Mouse (Mus musculus) spleen, adult 2 months (tissue): Measurements from ENCODE around the gene Gm11111. TPM values are rescaled to one million over a fixed set of nuclear protein-coding genes. Genes with fewer than 3 reads are reported as not detected.

ENCODE experiments used
- DNase-seq, 2 experiments: peaks; one replicate each; pipeline versions ENCODE4 v3.0.0 to v3.0.0-alpha.2; 2012 to 2021; ENCODE audit warnings: low spot score in 2 of 2, low read depth in 1 of 2
- H3K27ac ChIP-seq: fragments of 200-500 bp; 2 replicates; pipeline ENCODE4 v1.5.1; 2012; ENCODE audit warnings: low read length, inconsistent platforms; ENCODE audit not compliant: insufficient read depth
- H3K27me3 ChIP-seq: fragments of 200-500 bp; 2 replicates; pipeline ENCODE4 v1.6.1; 2012; ENCODE audit warnings: mild to moderate bottlenecking, moderate library complexity, low read length, inconsistent platforms; ENCODE audit not compliant: control insufficient read depth, insufficient read depth
- H3K36me3 ChIP-seq: fragments of 200-500 bp; 2 replicates; pipeline ENCODE4 v1.6.1; 2012; ENCODE audit warnings: mild to moderate bottlenecking, low read length, inconsistent platforms; ENCODE audit not compliant: control insufficient read depth, insufficient read depth
- H3K4me1 ChIP-seq: fragments of 200-500 bp; 2 replicates; pipeline ENCODE4 v1.6.1; 2011; ENCODE audit warnings: inconsistent platforms; ENCODE audit not compliant: control insufficient read depth, insufficient read depth, insufficient read length
- H3K4me3 ChIP-seq: fragments of 200-500 bp; 2 replicates; pipeline ENCODE4 v1.5.1; 2011; ENCODE audit warnings: mild to moderate bottlenecking, inconsistent platforms; ENCODE audit not compliant: insufficient read depth, insufficient read length; ENCODE audit errors: extremely low read depth
- CTCF ChIP-seq: fragments of 200-500 bp; IDR thresholded peaks from 2 replicates; pipeline ENCODE4 v1.5.1; 2011; ENCODE audit warnings: mild to moderate bottlenecking, inconsistent platforms; ENCODE audit not compliant: insufficient read depth, insufficient read length, insufficient replicate concordance; ENCODE audit errors: extremely low read depth
- POLR2A ChIP-seq: fragments of 200-500 bp; IDR thresholded peaks from 2 replicates; pipeline ENCODE4 v1.6.1; 2011; ENCODE audit warnings: low read depth, low read length, inconsistent platforms
- WGBS: fragments of 180-500 bp; shearing (Covaris S2); methylation state at CpG from one replicate; pipeline ENCODE4 v1.1.7; 2018; 5-methylcytosine and 5-hydroxymethylcytosine counted together
- polyA plus RNA-seq: library from polyadenylated mRNA; depleted of rRNA; stranded (reverse); fragments of >200 nt; gene quantifications from 2 replicates; pipeline ENCODE4 v1.2.3, GENCODE M21; 2012

Gm11111 gene
- polyA plus RNA-seq, 1 experiment: not detected

- DNase-seq: no peak
- TF ChIP-seq POLR2A: no peak
- no peak for TF ChIP-seq CTCF
- H3K4me1 ChIP-seq: no peaks in the 10 kb centered on the region
- H3K4me3 ChIP-seq: no peak overlapping the region
- H3K36me3 ChIP-seq: no peaks in the 10 kb centered on the region
- H3K27ac ChIP-seq: no peak overlapping the region
- WGBS: 77% methylated on average over 5 of the region's 5 CpGs
- no peaks in the 10 kb centered on the region for H3K27me3 ChIP-seq
These were observed 2.2 kb upstream of the Gm11111 start for GRCm38 (mm10) chr5:98550285-98550684.

GRCm38 (mm10) chr5:98550873-98551272 lies 1.6 kb upstream of the Gm11111 start:
- Histone ChIP-seq H3K27ac (no peak overlapping the region), H3K4me1 (no peaks in the 10 kb centered on the region), H3K27me3 (no peaks in the 10 kb centered on the region), H3K36me3 (no peaks in the 10 kb centered on the region), H3K4me3 (no peak overlapping the region)
- 63% methylated on average over 1 of the region's 1 CpGs for WGBS
- TF ChIP-seq CTCF: no peak
- no peak for TF ChIP-seq POLR2A
- no peak for DNase-seq

DNA sequence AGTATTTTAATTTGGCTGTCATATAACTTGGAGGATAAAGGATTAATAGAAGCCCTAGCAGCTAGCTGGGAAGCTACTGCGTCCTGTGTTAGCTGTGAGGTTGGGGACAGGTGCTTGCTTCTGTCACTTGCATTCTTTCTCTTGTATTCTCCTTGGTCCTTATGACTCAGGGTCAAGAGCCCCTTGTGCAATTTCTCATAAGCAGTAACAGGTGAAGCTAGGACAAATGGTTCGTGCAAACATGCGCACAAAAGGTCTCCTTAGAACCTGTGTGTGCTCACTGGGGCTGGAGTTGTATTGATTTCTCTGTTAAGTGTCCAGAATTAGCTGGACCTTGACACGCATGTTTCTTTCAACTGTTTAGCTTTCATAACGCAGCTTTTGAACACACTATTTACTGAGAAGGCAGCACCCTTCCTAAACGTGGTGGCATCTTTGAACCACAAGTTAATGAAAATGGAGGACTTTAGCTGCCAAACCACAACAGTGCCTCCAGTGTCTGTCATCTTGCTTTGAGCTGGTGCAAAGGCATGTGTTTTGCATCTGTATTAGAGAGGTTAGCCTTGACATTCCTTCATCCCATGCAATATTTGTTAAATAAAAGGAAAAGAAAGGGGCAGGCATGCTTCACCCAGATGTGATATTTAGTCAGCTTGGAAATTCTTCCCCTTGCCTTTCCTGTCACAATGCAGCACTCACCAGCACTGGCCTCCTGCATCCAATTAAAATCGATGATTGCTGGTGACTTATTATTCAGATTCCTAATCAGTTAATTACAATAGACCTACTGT lies 511 bp downstream of the Gm11111 start:
- no peaks in the 10 kb centered on the region for H3K27me3 ChIP-seq
- H3K4me3 ChIP-seq: no peak overlapping the region
- H3K27ac ChIP-seq: no peak overlapping the region
- DNase-seq: no peak
- no peaks in the 10 kb centered on the region for H3K4me1 ChIP-seq
- no peak for TF ChIP-seq POLR2A
- no peak for TF ChIP-seq CTCF
- WGBS: 78% methylated on average over 7 of the region's 7 CpGs
- no peaks in the 10 kb centered on the region for H3K36me3 ChIP-seq

DNA sequence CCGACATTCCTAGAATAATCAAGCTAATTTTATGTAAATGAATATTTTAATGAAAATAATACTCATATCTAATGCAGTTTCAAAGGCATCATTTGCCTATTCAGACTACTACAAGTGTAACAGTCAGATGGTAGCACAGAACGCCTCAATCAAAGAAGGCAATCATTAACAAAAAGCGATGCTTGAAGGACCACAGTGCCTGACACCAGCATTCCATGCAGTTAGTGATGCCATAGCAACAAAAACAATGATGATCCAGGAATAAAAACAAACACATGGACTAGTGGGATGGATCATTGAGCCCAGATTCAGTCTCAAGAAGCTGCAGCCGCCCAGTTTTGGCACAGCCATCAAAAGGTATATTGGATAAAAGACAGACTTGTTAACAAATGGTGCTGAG lies 8.8 kb downstream of the Gm11111 start:
- Histone ChIP-seq H3K4me1 (no peaks in the 10 kb centered on the region), H3K36me3 (no peaks in the 10 kb centered on the region), H3K27ac (no peak overlapping the region), H3K27me3 (no peaks in the 10 kb centered on the region), H3K4me3 (no peak overlapping the region)
- WGBS: 90% methylated on average over 4 of the region's 4 CpGs
- no peak for TF ChIP-seq CTCF
- TF ChIP-seq POLR2A: no peak
- no peak for DNase-seq

GRCm38 (mm10) chr5:98562806-98563205 lies 10.3 kb downstream of the Gm11111 start:
- whole genome bisulfite sequencing: 79% methylated on average over 9 of the region's 9 CpGs
- Histone ChIP-seq H3K4me3 (no peak overlapping the region), H3K36me3 (no peaks in the 10 kb centered on the region), H3K27ac (no peak overlapping the region), H3K27me3 (no peaks in the 10 kb centered on the region), H3K4me1 (no peaks in the 10 kb centered on the region)
- no peak for TF ChIP-seq POLR2A
- no peak for TF ChIP-seq CTCF
- DNase-seq: no peak

DNA sequence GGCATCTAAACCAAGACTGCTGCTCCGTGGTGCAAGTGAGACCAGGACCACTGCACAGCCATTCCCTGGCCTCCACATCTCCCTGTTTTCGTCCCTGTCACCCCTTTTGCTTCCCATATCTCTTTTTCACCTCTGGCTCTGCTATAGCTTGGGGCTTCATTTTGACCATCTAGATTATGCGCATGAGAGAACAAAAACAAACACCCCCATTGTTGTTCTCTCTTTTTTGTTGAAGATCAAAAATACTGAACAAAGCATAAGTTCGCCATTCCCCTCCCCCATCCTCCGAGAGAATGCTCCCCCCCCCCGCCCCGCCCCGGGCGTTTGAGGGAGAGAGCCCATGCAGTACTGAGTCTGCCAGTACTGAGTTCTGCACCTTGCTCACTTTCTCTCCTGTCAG lies 11.3 kb downstream of the Gm11111 start:
- Histone ChIP-seq H3K4me1 (no peaks in the 10 kb centered on the region), H3K36me3 (no peaks in the 10 kb centered on the region), H3K4me3 (no peak overlapping the region), H3K27me3 (no peaks in the 10 kb centered on the region), H3K27ac (no peak overlapping the region)
- WGBS: 74% methylated on average over 9 of the region's 9 CpGs
- no peak for TF ChIP-seq CTCF
- TF ChIP-seq POLR2A: no peak
- DNase-seq: no peak

- no peak for DNase-seq
- no peak overlapping the region for H3K4me3 ChIP-seq
- no peaks in the 10 kb centered on the region for H3K36me3 ChIP-seq
- 75% methylated on average over 6 of the region's 6 CpGs for WGBS
- H3K27me3 ChIP-seq: no peaks in the 10 kb centered on the region
- H3K27ac ChIP-seq: no peak overlapping the region
- TF ChIP-seq POLR2A: no peak
- H3K4me1 ChIP-seq: no peaks in the 10 kb centered on the region
These were observed 14.1 kb downstream of the Gm11111 start for GRCm38 (mm10) chr5:98566461-98567193.
